Mouse (Mus musculus) neutrophil, adult 5-6 weeks (primary cell): Measurements from ENCODE around the gene Evi2a. TPM values are rescaled to one million over a fixed set of nuclear protein-coding genes. Genes with fewer than 3 reads are reported as not detected.

Experiments
- ATAC-seq: fragments of 151-379, 151-347 bp; 2 replicates; pipeline ENCODE4 v1.8.0; 2017; ENCODE audit warnings: mild to moderate bottlenecking, moderate TSS enrichment; ENCODE audit not compliant: insufficient number of reproducible peaks, poor library complexity, low FRiP score, severe bottlenecking; ENCODE audit errors: extremely low read depth
- total RNA-seq: library from RNA; stranded (forward); fragments of 200-1000 nt; gene quantifications from 2 replicates; pipeline ENCODE4 v1.2.3, GENCODE M21; 2017

The Evi2a gene
- total RNA-seq, 1 experiment from 2014 or later, result 131 TPM

- ATAC-seq, result no peak; the same call in 1 of the 2 replicates
Measured at GRCm38 (mm10) chr11:79527015-79527738, 3.2 kb downstream of the Evi2a start.

GRCm38 (mm10) chr11:79526549-79526948 lies 3.9 kb downstream of the Evi2a start:
- ATAC-seq, result no peak

GRCm38 (mm10) chr11:79524310-79524575 lies 6.2 kb downstream of the Evi2a start:
- no peak for ATAC-seq

GRCm38 (mm10) chr11:79523560-79524309 lies 6.7 kb downstream of the Evi2a start, which contains the start of gene Evi2b:
TSS of gene Evi2b (minus strand) at chr11:79523762.
- ATAC-seq, result 0 out of 2 replicates have a peak, but pooled peaks have one; percentile 25

GRCm38 (mm10) chr11:79522944-79523343 lies 7.5 kb downstream of the Evi2a start:
- ATAC-seq, result no peak

- no peak for ATAC-seq
Measured at GRCm38 (mm10) chr11:79521930-79522329, 8.5 kb downstream of the Evi2a start.

GRCm38 (mm10) chr11:79520772-79521171 lies 9.6 kb downstream of the Evi2a start:
- no peak for ATAC-seq

- ATAC-seq, result peak; percentile 93
Measured at GRCm38 (mm10) chr11:79519878-79520291, 10.5 kb downstream of the Evi2a start.

- ATAC-seq, result no peak
Measured at GRCm38 (mm10) chr11:79519299-79519698, 11.1 kb downstream of the Evi2a start.

GRCm38 (mm10) chr11:79515798-79516197 lies 14.6 kb downstream of the Evi2a start:
- no peak for ATAC-seq

- no peak for ATAC-seq
Measured at GRCm38 (mm10) chr11:79515331-79515730, 15.1 kb downstream of the Evi2a start.

- ATAC-seq, result no peak
Measured at GRCm38 (mm10) chr11:79511970-79512369, 18.4 kb downstream of the Evi2a start.

GRCm38 (mm10) chr11:79504506-79504905 lies 25.9 kb downstream of the Evi2a start:
- no peak for ATAC-seq

- no peak for ATAC-seq
Measured at GRCm38 (mm10) chr11:79503845-79504244, 26.6 kb downstream of the Evi2a start, which contains the start of gene Omg. TSS of gene Omg (minus strand) at chr11:79504084.

GRCm38 (mm10) chr11:79502917-79503316 lies 27.5 kb downstream of the Evi2a start:
- no peak for ATAC-seq

- ATAC-seq, result no peak
Measured at GRCm38 (mm10) chr11:79494976-79495800, 35.2 kb downstream of the Evi2a start.

- no peak for ATAC-seq
Measured at GRCm38 (mm10) chr11:79484721-79485120, 45.7 kb downstream of the Evi2a start.

GRCm38 (mm10) chr11:79483876-79484528 lies 46.4 kb downstream of the Evi2a start:
- ATAC-seq, result no peak

GRCm38 (mm10) chr11:79483392-79483791 lies 47.0 kb downstream of the Evi2a start:
- no peak for ATAC-seq
